Mouse (Mus musculus) mature B cell (primary cell): ENCODE data around the gene Gabarap.
"Not testable (repeated sequence)": the region's sequence is repeated elsewhere in the genome, so short reads cannot be mapped to it uniquely, and the experiment has no call there.

ENCODE experiments used
- in situ Hi-C: fragments of 300-500 bp; cut with MboI; formaldehyde crosslinking; loops from 2 replicates; pipeline ENCODE4 v1.14.3; 2019

Gene Gabarap

GRCm38 (mm10) chr11:69990850-69991691 is at the start of gene Gabarap:
Gene Gabarap, plus strand, starts transcription at chr11:69991143.
- in situ Hi-C loops = no loop called here

GRCm38 (mm10) chr11:69945216-69945615 is 45.7 kb upstream of the Gabarap start:
- in situ Hi-C loops = no loop called here

- in situ Hi-C loops = no loop called here
Measured at GRCm38 (mm10) chr11:69945997-69946891, 44.7 kb upstream of the Gabarap start.

- in situ Hi-C loops = no loop called here
Measured at GRCm38 (mm10) chr11:69947337-69948065, 43.4 kb upstream of the Gabarap start.

GRCm38 (mm10) chr11:69948066-69948762 is 42.7 kb upstream of the Gabarap start, which contains the start of gene Slc2a4:
Gene Slc2a4, minus strand, starts transcription at chr11:69948188.
- in situ Hi-C loops = no loop called here

- in situ Hi-C loops = no loop called here
Measured at GRCm38 (mm10) chr11:69948763-69949150, 42.2 kb upstream of the Gabarap start.

- in situ Hi-C loops = no loop called here
Measured at GRCm38 (mm10) chr11:69950807-69951459, 40.0 kb upstream of the Gabarap start.

GRCm38 (mm10) chr11:69952274-69952673 is 38.7 kb upstream of the Gabarap start:
- in situ Hi-C loops = no loop called here

- in situ Hi-C loops = no loop called here
Measured at GRCm38 (mm10) chr11:69953267-69953915, 37.6 kb upstream of the Gabarap start.

GRCm38 (mm10) chr11:69955618-69956017 is 35.3 kb upstream of the Gabarap start:
- in situ Hi-C loops = not testable (repeated sequence)

- in situ Hi-C loops = no loop called here
Measured at GRCm38 (mm10) chr11:69956218-69956617, 34.7 kb upstream of the Gabarap start.

GRCm38 (mm10) chr11:69960616-69961015 is 30.3 kb upstream of the Gabarap start:
- in situ Hi-C loops = no loop called here

- in situ Hi-C loops = no loop called here
Measured at GRCm38 (mm10) chr11:69961841-69962240, 29.1 kb upstream of the Gabarap start.

GRCm38 (mm10) chr11:69964650-69965270 is 26.2 kb upstream of the Gabarap start, which contains the start of gene Cldn7:
Gene Cldn7, plus strand, starts transcription at chr11:69964779.
- in situ Hi-C loops = no loop called here

GRCm38 (mm10) chr11:69965271-69966005 is 25.5 kb upstream of the Gabarap start:
- in situ Hi-C loops = no loop called here

GRCm38 (mm10) chr11:69966006-69966859 is 24.7 kb upstream of the Gabarap start:
- in situ Hi-C loops = no loop called here

GRCm38 (mm10) chr11:69966860-69967517 is 24.0 kb upstream of the Gabarap start:
- in situ Hi-C loops = no loop called here
